Mouse (Mus musculus) cerebral cortex, adult 2 months (tissue): ENCODE data around the gene Plcb4.

Source experiments
- WGBS: fragments of 180-500 bp; shearing (Covaris S2); methylation state at CpG from one replicate; pipeline ENCODE4 v1.1.7; 2018; 5-methylcytosine and 5-hydroxymethylcytosine counted together

Plcb4 gene

DNA sequence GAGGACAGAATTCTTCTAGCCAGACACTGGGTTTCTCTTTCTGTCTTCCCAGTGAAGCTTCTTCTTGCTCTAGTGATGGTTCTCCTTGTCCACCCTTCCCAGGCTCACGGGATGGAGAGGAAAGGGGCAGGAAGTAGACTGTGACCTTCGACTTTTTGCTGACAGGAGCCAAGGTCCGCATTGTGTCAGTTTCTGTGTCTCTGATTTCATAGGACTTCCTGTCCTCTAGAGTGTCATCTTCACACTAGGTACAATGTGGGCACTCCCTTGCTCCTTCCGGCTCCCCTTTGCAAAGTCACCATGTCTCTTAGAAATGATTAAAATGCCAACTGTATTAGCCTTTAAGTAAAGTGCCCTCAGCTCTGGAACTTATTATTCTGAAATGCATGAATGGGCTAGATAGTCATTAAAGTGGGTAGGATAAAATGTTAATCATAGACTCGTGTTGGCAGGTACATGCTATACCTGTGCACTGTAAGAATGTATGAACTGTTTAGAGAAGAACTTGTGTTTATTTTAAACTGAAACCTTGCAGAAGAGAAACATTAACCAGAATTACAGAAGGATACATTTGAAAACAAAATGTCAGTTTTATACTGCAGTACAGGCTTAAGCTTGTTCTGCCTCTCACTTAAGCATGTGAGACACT is 152.8 kb downstream of the Plcb4 start:
- WGBS = 82% methylated on average over 5 of the region's 5 CpGs

DNA sequence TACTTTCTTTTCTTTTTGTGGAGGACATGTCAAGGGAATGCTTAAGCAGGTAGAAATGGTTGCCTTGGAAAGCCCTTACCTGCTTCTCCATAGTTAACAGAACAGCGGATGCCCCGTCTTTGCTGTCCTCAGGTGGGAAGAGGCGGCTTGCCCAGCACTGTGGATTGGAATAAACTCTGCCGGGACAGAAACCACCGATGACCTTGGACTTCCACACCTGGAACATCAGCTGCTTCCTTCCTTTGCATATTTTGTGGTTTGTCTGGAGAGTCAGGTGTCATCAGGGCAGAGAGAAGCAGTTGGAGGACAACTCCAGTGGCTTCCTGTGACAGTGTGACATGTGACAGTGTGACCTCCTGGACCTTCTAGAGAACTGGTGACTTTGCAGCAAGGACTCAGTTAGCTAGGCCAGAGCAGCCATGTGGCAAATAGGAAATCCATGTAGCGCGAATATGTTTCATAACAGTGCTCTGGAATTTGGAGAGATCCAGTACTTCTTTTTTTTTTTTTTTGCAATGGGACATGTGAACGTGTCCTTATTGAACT is 154.0 kb downstream of the Plcb4 start:
- 95% methylated on average over 8 of the region's 8 CpGs for WGBS

DNA sequence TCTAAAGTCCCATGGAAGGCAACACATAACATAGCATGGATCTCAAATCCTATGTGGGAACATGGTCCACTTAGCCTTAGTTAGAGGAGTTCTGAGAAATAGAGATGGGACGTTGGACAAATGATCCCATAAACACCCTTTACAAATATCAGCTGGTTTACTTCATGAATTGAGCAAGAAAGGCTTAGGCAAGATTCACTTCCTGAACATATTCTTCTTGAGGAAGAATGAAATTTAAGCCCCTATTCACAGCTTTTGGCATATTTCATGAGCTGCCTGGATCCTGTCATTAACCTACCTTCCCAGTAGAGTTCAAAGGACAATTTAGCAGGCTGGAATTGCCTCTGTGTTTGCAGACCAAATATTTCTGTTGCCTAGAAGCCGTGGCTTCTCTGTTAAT is 161.9 kb downstream of the Plcb4 start:
- 86% methylated on average over 2 of the region's 2 CpGs for WGBS

DNA sequence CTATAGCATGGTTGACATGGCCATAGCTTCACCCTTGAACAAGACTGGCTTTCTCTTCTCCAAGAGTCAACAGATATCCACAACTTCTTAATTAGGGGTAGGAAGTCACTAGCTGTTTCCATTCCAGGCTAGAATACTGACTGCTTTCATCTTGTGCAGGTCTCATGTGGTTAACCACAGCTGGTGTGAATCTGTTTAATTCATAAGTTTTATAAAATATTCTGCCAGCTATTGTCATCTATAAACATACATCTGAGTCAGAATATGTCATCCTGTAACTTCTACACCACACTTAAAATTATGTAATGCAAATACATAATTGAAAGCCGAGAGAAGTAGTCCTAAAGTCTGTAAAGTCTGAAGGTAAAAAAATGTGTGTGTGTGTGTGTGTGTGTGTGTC is 164.9 kb downstream of the Plcb4 start:
- 84% methylated on average over 1 of the region's 1 CpGs for WGBS

DNA sequence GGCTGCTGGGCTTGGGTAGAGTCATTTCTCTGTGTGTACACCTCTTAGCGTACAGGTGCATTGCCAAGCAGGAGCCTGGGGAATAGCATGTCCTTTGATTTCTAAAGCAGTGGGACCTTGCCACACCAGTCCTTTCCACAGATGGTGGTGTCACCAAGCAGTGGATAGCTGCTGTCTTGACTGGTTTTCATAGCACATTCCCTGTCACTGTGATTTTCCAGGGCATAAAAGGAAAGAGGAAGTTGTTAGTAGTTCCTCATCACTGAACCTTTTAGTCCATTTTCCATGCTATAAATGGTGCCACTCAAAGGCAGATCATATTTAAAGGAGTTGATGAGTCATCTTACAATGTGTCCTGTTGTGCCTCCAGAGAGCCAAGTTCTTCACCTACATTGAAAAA is 165.9 kb downstream of the Plcb4 start:
- WGBS = 100% methylated on average over 1 of the region's 1 CpGs

DNA sequence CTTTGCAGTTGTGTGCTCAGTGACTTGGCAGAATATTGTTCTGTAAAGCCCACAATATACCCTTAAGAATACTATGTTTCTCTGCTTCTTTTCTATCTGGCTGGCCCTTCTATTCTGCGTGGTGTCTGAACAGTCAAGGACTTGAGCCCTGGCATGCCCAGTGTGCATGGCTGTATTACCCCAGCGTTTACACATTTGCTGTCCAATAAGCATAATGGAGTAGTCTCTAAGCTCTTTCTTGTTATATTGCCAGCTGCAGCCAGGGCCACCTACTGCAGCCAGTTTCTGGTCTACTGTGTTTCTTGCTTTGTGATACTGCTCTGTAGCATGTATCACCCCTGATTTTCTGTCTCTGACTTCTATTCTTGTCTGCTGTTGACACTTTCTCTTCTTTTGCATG is 166.8 kb downstream of the Plcb4 start:
- 74% methylated on average over 2 of the region's 2 CpGs for WGBS

DNA sequence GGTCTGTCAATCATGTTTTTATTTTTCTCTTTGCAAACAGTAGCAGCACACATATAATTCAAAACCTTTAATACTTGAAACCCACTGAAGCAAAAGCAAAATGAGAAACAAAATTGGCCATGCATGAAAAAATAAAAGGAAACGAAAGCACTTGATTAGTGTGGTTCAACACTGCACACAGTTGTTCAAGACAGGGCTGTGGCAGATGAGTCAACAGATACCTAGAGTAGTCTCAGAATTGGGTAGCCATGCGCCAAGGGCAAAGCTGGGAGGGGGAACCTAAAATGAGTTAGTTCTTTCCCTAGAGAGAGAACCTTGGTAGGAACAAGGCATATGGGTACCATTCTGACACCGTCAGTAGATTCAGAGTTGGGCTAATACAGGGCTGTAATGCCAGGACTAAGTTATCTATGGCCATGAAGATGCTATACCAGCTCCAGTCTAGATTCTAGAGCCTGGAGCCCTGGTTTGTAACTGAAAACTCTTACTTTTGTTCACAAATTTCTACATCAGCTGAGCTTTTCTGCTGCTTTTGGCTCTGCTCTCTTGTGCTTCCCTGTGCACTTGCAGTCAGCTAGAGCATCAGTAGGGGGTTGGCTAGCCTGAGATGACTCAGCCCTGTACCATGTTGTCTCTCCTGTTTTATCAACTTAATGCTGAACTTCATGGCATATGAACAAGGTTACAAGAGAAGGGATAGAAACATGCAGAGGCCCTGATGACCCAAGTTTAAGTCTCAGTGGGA is 168.0 kb downstream of the Plcb4 start:
- 97% methylated on average over 3 of the region's 3 CpGs for WGBS

DNA sequence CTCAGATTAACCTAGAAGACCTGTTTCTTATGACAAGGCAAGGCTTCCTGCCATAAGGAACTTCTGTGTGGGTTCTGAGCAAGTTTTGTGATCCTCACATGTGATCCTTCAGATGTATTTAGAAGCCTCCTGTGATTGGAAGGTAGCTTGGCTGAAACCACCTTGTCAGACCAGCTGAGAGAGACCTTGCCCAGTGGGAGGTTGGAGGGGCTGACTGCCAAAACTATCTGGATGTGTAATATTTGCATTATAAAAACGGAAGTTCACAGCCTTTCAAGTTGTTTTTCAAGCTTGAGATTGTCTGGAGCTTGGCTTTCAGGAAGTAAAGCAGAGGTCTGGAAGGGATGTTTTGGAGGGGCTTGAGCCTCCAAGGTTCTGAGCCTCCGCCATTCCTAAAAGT is 169.6 kb downstream of the Plcb4 start:
- 68% methylated on average over 2 of the region's 2 CpGs for WGBS

DNA sequence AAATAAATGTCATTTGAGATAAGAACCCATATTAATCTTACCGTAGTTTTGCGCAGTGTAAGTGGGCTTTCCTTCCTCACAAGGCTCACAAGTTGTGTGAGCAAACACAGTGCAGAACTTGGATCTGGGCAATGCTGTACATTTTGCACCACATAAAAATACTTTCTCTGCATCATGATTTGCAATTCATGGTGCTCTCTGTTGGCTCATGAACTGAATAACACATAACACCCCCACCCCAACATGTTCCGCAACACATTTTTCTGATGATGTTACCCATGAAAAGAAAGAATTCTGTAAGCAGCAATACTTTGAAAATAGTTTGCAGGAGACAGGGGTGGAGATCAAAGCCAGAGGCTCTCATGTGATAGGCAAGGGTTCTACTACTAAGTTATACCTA is 174.9 kb downstream of the Plcb4 start:
- 71% methylated on average over 3 of the region's 3 CpGs for WGBS

DNA sequence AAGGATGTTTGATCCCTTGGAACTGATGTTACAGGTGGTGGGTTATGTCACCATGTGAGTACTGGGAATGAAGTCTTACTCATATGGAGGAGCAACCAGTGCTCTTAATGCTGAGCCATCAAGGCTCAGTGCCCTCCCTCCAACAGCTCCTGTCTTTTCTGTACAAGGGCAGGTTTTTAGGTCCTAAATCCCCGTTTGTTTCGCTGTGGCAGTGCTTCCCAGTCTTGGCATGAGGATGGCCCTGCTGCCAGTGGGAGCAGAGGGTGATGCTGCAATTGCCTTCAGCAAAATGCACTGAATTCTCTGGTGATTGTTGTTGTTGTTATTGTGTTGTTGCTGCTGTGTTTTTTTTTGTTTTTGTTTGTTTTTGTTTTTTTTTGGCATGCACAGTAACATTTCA is 175.6 kb downstream of the Plcb4 start:
- WGBS = 79% methylated on average over 2 of the region's 2 CpGs

DNA sequence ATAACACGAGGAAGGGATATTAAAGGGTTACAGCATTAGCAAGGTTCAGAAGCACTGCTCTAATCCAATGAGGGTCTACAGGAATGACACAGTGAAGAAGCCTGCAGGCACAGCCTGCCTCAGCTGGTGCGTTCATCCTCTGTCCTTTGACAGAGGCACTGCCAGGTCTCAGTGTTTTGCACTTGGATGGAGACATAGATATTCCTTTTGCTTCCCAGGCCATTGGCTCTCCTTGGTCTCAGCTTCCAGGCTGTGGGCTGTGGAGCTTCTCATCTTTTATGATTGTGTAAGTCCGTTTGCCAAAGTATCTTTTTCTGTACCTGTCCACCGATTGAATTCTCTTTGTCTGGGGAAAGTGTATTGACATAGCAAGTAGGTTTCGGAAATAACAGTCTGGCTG is 177.1 kb downstream of the Plcb4 start:
- WGBS = 93% methylated on average over 5 of the region's 5 CpGs

DNA sequence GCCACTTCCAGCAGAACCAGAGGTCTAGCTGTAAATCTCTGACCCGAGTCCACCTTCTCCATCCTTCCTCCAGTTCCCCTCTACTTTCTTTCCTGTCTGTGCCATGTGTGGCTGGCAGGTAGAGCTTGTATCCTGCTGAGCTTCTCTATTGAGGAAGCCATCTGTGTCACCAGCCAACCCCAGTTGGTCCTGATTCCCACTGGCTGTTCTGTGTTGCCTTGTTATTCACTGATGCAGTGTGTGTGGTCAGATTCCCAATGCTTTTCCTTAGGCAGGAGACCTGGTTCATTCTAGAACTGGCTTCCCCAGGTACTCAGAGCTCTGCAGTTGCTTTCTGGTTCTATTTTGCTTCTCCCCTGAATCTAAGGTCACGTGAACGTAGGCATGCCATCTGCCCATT is 177.6 kb downstream of the Plcb4 start:
- WGBS = 92% methylated on average over 3 of the region's 3 CpGs

DNA sequence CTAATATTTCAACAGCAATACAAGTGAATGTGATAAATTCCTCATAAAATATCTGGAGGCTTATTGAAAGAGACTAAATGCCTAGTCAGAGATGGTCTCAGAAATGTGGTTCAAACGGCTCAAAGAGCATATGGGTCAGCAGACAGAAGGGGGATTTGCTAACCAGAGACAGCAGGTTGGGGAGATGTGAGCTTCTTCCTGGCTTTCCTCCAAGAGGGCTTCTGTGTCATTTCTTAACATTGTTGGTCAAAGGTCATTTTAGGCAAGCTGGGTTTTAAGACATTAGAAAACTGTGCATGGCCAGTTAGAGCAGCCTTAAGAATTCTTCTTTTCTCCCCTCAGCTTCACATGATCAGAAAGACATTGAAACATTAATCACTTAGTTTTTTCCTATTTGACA is 178.9 kb downstream of the Plcb4 start:
- WGBS = 81% methylated on average over 1 of the region's 1 CpGs

DNA sequence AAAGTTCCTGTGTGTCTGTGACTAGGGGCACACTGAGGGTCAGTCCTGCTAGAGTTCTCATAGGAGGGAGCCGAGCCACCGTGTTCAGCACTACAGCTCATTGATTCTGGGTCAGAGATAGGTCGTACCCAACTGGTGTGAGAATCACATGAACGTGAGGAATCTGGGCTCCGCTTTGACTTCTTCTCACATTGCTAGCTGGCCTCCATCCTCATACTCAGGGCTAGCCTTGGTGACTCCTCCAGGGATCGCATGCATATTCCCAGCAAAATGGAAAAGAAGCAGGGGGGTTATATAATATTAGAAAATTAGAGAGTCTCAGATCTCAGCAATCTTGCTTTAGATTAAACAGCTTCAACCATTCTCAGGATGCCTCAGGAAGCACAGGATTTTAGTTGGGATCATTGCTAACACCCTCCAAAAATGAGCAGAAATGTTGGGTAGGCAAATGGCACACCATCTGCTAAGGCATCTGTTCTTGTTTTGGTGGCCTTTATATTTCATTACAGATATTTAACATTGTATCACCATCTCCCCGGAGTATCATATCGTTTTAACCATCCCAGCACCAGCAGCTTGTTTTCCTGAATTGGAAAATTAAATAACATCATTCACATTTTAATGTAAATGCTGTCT is 180.0 kb downstream of the Plcb4 start:
- WGBS = 72% methylated on average over 8 of the region's 8 CpGs

DNA sequence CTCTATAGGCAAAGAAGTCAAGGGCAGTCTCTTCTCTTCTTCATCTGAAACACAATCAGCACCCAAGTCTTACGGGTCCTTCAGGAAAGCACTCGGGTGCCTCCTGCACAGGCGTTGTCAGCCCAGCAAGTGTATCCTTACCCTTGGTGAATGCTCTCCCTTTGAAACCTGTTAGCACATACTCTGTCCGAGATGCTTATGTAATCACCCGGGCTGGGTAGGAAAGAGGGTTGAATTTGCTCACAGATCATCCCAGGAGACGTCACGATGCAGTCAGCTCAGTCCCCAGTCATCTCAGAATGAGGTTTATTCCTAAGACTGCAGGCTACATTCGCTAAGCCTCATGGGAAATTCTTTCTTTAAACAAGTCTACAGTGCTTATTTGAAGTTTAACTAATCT is 184.9 kb downstream of the Plcb4 start:
- WGBS = 87% methylated on average over 8 of the region's 8 CpGs

DNA sequence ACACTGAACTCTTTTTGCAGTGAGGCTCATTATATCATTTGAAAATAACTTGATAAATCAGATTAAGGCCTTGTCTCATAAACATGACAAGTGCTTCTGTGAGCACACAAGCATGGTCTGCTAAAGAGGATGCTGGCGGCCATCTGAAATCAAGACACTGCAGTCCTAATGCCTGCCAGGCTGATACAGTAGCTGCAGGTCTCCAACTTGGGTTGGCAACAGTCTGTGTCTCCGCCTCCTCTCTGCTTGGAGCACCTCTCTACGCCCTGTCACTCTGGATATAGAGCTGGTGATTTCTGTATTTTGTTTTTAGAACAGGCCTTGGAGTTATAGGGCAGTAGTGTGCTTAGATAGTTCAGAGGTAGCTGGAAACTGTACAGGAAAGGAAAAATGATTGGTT is 188.1 kb downstream of the Plcb4 start:
- WGBS = 90% methylated on average over 3 of the region's 3 CpGs

DNA sequence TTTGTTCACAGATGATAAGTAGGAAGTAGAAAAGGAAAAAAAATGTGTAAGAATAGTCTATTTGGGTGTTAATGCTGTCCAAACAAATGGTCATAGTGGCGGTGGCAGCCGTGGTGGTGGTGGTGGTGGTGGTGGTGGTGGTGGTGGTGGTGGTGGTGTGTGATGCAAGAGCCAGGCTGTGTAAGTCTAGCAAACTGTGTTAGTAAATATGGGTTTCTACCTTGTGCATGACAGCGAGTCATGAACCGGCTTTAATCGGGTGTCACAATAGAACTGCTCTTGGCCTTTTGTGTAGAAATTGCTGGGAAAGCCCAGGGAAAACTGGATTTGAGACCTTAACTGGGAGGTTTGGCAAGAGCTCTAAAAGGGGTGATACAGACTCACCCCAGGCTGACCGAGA is 188.9 kb downstream of the Plcb4 start:
- WGBS = 93% methylated on average over 6 of the region's 6 CpGs

DNA sequence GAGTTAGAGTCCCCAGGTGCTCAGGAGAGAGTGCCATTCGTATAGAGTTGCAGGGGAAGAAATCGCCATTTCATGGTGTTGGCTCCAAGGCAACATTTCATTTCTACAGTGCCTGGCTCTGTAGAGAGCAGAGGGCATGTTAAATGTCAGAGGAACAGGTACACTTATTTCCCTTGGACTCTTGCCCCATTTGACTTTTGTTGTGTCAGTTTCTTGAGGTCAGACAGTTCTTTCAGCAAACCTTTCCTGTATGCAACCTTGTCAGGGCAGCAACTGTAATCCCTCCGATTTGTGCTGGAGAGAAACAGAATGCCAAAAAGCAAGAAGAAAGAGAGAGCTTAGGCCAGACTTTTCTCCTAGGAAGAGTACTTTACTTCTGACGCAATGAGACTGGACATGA is 189.4 kb downstream of the Plcb4 start:
- WGBS = 92% methylated on average over 4 of the region's 4 CpGs

DNA sequence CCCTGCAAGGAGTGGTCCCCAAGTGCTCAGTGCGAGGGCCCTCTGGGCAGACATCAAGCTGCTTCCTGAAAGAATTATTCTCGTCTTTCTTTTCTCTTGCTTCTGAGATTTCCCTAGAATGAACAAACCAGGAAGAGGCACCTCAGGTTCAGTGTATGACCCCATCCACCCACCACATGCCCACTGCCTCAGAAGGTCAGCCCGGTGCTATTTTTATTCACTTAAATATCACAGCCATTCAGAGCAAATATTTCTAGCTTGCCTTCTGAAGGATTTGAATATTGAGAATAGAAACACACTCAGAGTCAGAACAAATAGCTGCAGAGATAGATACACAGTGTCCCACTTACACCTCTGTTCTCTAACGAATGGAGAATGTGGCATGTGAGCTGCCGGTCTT is 193.2 kb downstream of the Plcb4 start:
- WGBS = 72% methylated on average over 5 of the region's 5 CpGs

DNA sequence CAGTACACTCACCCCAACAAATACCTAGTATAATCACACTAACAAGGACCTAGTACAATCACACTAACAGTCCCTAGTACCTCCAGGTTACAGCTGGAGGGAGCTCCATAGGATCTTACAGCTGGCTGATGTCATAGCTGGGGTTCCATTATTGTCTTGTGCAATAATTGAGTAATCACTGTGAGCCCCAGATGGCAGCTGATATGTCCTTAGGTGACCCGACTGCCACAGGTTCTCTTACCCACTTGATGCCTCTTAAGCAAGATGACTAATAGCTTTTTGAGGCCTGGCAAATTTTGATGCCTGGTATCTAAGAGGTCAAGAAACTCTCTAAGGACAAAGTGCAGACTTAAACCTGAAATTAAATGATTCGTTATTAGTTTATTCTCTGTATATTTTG is 194.3 kb downstream of the Plcb4 start:
- 90% methylated on average over 2 of the region's 2 CpGs for WGBS

DNA sequence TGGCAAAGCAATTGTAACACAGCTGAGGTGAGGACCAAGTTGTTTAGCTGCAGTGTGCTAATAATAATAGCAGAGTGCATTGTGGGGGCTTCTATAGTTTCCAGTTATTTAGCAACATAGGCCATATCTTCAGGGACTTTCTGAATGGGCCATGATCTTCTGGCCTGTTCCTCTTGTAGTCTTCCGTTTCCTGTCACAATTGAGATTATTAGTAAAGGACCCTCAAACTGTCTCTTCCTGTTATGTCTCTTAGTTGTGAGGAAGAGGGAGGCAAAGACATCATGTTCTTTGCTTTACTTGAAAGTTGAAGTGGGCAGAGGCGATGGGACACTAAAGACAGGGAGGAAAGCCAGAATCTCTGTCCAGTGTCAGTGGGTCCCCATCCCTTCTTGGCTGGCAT is 195.2 kb downstream of the Plcb4 start:
- WGBS = 96% methylated on average over 2 of the region's 2 CpGs

DNA sequence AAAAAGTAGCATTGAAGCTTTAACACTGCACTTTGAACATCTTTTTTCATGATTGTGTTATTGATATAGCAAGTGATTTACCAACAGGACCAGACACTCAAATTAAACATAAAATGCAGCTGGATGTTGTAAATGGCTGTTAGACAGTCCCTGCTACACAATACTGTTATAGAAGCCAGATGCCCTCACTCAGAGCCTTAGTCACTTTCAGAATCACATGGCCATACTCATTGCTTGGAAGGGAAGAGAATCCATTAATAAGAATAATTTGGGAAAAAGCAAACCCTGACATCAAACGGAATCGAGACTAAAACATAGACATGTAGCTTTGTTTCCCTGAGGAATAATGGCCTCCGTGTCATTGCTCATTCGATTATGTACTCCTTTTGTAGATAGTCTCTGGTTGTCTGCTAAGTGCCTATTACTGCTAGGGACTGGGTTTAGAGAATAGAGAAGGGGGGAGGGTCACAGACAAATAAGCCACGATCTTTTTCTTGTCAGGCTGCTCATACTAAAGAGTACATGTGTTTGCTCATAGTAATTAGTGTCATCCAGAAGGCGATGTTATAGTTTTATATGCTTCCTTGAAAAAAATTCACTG is 197.2 kb downstream of the Plcb4 start:
- 71% methylated on average over 6 of the region's 6 CpGs for WGBS

DNA sequence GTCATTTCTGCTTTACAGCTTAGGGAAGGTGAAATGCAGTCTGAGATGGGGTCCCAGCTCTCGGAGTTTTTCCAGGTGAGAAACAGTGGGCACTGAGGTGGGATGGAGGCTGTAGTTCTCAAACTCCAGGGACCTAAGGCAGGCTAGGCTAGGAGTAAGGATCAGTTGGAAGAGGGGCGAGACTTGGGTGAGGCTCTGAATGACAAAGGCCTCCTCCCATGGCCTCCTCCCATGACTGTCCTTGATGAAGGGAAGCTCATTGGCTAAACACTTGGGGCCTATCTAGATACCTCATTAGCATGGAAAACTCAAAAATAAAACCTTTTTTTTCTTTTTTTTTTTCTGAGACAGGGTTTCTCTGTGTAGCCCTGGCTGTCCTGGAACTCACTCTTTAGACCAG is 198.0 kb downstream of the Plcb4 start:
- WGBS = 96% methylated on average over 2 of the region's 2 CpGs
